Mouse (Mus musculus) G1E (cell line): ENCODE measurements around the gene Ces1d.

Experiments
- CTCF ChIP-seq: IDR thresholded peaks from 2 replicates; pipeline ENCODE4 v1.5.1; 2012; ENCODE audit warnings: low read depth, low read length, inconsistent platforms, mixed read lengths
- GATA1 ChIP-seq: IDR thresholded peaks from 2 replicates; pipeline ENCODE4 v1.6.1; 2012; ENCODE audit warnings: borderline replicate concordance, low read length, inconsistent platforms, mixed read lengths
- TAL1 ChIP-seq: conservative IDR thresholded peaks from 2 replicates; pipeline ENCODE4 v1.6.1; 2012; ENCODE audit warnings: low read depth, low read length, inconsistent platforms, mixed read lengths

- no peak for TF ChIP-seq CTCF
- no peak for TF ChIP-seq TAL1
- no peak for TF ChIP-seq GATA1
Observed at GRCm38 (mm10) chr8:93239884-93240283, 42.2 kb upstream of the Ces1d start.
